Mouse (Mus musculus) megakaryocyte-erythroid progenitor cell, adult 5-6 weeks (primary cell): ENCODE measurements around the gene Tpmt. TPM values are rescaled to one million over a fixed set of nuclear protein-coding genes. Genes with fewer than 3 reads are reported as not detected.
A peak's percentile ranks its signal among the peaks of the same experiment; 100 is the strongest.

Source experiments
- ATAC-seq: replicated peaks from 2 replicates; pipeline ENCODE4 v1.8.0; 2016; ENCODE audit warnings: mild to moderate bottlenecking, inconsistent platforms; ENCODE audit not compliant: severe bottlenecking, poor library complexity, low FRiP score, low TSS enrichment
- total RNA-seq, 2 experiments: library from RNA; stranded (forward) in 1 of 2; stranded (reverse) in 1 of 2; fragments of 200-1000, 215-1000 nt in 1 of 2; fragments of >200 nt in 1 of 2; fragmentation: Nextera tagmentation in 1 of 2; gene quantifications; 2 replicates each; pipeline ENCODE4 v1.2.3; 2014 to 2017

The Tpmt gene
- total RNA-seq (2014; fragmentation: Nextera tagmentation) (13.5 and 21.9 TPM in 2 replicates), total RNA-seq (2017) (2.3 and 4.4 TPM in 2 replicates)

- ATAC-seq, result no peak
Measured at GRCm38 (mm10) chr13:47044617-47044947, at the start of gene Tpmt. Gene Tpmt, minus strand, starts transcription at chr13:47044737.

DNA sequence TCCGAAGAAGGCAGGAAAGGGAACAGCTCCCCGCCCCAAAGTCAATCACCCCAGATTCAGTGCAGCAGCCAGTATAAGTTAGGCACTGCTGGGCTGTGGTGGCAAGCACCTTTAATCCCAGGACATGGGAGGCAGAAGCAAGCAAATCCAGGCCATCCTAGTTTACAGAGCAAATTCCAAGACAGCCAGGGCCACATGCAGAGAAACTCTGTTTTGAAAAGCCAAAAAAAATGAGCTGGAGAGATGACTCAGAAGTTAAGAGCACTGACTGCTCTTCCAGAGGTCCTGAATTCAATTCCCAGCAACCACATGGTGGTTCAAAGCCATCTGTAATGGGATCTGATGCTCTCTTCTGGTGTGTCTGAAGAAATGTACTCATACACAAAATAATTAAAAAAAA is 49.3 kb upstream of the Tpmt start:
- ATAC-seq, result no peak

- no peak for ATAC-seq
Measured at GRCm38 (mm10) chr13:47089271-47089670, 44.7 kb upstream of the Tpmt start.

DNA sequence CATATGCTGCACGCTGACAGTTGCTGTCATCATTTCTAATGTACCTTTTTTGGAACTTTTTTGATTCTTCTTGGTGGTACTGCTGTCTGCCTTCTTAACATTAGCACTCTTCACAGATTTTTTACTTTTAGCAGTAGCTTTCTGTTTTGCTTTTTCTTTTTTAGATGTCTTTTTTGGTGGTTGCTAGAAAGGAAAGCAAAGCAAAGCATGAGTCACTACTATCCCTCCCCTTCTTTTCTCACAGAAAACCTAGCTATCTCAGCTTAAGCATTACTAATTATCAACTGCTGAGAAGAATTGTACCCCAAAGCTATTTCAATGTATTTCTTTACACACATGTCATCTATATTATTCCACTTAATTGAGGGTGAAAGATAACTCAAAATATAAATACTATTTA is 43.9 kb upstream of the Tpmt start:
- ATAC-seq, result no peak

DNA sequence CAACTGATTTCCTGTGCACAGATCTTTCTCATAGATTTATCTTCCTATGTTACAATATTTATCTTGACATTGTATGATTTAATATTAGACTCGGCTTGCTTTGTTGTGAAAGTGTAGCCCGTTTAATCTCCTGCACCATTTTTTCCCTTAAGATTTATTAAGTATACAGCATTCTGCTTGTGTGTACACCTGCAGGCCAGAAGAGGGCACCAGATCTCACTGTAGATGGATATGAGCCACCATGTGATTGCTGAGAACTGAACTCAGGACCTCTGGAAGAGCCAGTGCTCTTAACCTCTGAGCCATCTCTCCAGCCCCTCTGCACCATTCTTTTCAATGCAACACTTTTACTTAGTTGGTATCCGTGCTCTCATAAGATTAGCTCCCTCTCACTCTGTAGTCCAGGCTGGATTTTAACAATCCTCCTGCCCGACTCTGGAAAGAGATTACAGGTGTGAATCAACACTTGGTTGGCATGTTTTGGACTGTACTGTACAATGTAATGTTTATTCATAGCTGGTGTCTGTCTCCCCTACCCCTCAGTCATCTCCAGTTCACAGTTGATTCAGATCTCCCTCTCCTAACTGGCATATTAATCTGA is 36.5 kb upstream of the Tpmt start:
- no peak for ATAC-seq

GRCm38 (mm10) chr13:47078799-47079198 is 34.3 kb upstream of the Tpmt start:
- ATAC-seq, result no peak

DNA sequence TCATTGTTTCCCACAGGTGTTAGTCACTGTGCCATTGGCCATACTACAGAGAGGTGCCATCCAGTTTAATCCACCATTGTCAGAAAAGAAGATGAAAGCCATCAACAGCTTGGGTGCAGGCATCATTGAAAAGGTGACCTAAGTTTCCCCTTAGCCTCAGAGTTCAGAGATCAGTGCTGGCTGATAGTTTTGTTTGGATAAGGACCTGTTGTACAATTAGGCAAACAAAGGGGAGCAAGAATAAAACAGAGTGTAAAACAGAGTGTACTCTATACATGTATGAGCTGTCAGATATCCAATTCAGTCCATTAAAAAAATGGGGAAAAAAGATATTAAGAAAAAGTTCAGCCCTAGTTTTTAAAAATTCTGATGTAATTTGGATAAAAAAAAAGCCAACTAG is 32.8 kb upstream of the Tpmt start:
- ATAC-seq, result no peak

- ATAC-seq, result no peak
Measured at GRCm38 (mm10) chr13:47076156-47076555, 31.6 kb upstream of the Tpmt start.

- no peak for ATAC-seq
Measured at GRCm38 (mm10) chr13:47072484-47072883, 27.9 kb upstream of the Tpmt start.

DNA sequence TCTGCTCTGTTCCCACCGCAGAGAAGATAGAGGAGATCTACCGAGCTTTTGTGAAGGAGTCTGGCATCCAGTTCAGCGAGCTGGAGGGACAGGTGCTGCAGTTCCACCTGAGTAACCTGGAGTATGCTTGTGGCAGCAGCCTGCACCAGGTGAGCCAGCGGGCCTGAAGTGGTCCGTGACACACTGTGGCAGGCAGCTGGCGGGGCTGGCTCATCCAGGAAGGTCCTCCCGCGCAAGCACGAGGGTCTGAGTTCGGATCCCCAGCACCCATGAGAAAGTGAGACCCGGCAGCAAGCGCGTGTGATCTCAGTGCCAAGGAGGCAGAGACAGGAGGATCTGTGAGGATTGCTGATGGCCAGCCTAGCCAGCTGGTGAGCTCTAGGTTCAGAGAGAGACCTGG is 27.3 kb upstream of the Tpmt start:
- no peak for ATAC-seq

DNA sequence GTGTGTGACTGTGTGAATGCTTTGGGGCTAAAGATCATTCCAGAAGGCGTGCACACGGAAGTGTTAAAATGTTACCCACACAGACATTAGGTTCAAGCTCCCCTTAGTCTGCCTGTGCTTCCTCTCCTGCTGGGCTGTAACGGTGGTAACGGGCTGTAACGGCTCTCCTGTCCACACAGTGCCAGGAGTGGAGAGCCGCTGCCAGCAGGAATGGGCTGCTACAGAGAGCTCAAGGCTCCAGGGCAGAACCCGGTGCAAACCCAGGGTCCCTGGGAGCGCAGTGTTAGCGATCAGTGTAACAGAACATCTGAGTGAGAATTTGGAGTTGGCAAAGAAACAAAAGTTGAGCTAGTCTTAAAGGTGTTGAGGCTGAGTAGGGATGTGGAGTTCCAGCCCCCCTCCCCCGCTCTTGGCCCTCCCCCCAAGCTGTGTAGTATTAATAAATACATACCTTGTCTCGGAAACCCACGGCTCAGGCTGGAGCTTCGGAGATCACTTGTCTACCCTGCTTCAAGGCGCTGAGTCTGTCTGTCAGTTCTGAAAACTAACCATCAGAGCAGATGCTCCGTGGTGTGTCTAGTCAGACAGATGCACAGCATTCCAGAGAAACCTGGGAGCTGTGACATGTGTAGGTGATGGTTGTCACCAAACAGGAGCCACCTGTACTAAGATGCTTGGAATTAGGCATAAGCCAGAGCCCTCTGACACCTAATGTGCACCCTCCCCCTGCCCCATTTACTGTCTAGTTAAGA is 26.0 kb upstream of the Tpmt start:
- ATAC-seq, result no peak

DNA sequence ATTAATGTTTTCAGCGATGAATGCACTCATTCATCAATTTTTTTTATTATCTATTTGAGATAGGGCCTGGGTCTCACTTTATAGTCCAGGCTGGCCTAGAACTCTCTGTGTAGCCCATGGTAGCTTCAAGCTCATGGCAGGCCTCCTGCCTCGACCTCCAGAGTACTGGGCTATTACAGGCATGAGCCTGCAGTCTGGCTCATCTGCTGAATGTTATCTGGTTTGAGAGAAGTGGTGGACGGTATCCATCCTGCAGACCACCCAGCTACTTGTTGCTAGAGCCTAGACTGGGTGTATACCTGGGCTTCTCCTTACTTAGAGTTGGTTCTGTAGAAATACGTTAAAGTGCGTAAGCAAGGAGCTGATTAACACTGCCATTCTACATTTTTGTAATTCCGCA is 22.5 kb upstream of the Tpmt start:
- no peak for ATAC-seq

DNA sequence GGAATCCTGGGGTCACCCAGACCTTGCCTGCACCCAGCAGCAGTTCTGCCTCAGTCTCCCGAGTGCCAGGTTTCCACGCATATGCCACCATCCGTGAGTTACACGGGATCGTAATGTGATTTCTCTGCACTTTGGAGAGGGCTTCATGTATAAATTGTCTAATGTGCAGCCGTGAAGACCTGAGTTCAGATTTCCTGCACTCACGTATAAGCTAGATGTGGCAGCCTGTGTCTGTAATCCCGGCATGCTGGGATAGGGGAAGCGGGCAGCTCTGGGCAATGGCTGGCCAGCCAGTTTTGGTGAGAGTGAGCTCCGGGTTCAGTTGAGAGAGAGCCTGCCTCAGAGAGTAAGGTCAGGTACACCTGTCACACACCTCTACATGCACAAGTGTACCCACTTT is 22.0 kb upstream of the Tpmt start:
- ATAC-seq, result no peak

DNA sequence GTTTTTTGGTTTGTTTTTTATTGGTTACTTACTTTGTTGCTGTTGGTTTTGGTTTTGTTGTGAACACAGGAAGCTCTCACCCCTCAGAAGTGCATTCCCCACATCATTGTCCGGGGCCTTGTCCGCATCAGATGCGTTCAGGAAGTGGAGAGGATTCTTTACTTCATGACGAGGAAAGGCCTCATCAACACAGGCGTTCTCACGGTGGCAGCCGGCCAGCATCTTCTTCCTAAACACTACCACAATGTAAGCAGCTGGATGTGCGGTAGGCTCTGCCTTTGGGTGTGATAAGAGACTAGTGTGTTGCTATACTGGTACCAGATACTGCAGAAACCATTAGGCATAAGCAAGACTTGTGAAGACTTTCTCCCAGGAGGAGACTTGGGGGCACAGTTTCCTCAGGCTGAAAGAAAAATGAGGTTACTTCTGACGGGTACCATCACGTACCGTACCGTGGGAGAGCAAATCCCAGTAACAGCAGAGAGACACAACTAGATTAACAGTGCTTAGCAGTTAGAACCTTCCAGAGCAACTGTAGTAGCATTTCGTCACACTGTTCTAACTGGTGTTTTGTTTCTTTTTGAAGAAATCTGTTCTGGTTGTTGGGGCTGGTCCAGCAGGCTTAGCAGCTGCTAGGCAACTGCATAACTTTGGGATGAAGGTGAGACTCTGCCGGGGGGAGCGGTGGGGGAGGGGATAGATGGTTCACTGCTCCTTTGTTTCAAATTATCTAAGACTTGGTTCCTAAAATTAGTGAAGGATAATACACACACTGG is 19.6 kb upstream of the Tpmt start:
- ATAC-seq, result peak; percentile 63; the same call in 1 of the 2 replicates

DNA sequence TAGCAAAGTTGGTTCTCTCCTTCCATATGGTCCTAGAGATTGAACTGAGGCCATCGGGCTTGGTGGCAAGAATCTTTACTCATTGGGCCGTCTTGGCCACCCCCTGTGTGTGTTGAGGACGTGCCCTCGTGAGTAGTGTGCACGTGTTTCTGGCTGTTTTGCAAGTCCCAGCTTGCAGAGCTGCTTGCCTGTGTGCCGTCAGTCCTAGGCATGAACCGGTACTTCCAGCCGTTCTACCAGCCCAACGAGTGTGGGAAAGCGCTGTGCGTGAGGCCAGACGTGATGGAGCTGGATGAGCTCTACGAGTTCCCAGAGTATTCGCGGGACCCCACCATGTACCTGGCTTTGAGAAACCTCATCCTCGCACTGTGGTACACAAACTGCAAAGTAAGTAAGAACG is 18.2 kb upstream of the Tpmt start:
- ATAC-seq, result no peak

DNA sequence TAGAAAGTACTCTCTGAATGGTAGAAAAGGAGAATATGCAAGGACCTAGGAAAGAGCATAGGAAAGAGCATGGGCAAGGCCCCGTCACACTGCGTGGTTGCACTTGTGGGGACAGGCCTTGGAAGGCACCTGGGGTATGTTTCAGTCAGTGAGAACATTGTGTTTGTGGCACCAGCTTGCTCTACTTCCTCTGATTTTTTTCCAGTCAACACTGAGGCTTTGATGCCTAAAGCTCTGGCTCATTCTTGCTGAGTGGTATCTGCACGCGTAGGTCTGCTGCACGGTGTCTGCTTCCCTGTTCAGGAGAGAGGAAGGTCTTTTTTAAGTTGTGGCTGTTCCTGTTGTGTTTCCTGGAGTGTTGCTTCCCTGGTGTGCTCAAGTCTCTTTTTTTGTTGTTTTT is 12.2 kb upstream of the Tpmt start:
- no peak for ATAC-seq

DNA sequence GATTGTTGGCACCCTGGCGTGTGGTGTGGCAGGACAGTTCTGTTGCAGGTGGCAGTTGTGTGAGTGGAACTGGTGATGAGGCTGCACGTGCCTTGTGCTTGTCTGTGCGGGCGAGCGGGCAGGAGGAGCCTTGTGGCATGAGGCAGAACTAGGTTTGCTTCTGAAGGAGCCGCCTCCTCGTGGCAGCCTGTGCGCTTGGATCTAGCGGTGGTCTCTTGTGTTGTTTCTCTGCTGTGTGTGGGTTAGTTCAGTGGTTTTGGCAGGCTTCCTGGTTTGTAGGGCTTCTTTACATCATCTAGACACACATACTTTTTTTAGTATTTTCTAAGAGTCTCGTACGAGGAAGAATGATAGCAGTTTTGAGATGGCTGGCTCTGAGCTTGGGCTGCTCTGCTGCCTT is 11.6 kb upstream of the Tpmt start:
- ATAC-seq, result peak; percentile 20; the same call in 1 of the 2 replicates

DNA sequence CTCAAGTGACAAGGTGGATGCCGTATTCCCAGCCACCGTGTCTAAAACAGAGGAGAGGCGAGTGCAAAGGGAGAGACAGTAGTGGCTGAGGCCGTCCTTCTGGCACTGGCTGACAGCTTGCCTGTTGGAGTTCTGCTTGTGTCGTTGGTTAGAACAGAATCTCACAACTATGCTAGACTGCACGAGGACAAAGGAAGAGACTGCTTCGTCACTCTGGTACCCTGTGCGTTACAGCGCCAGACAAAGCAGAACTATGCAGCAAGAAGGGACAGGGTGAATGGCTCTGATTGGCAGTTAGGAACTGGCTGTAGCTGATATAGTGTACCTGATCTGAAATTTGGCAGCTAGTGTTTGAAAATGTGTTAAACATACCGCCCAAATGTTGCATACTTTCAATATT is 9.4 kb upstream of the Tpmt start:
- ATAC-seq, result no peak

DNA sequence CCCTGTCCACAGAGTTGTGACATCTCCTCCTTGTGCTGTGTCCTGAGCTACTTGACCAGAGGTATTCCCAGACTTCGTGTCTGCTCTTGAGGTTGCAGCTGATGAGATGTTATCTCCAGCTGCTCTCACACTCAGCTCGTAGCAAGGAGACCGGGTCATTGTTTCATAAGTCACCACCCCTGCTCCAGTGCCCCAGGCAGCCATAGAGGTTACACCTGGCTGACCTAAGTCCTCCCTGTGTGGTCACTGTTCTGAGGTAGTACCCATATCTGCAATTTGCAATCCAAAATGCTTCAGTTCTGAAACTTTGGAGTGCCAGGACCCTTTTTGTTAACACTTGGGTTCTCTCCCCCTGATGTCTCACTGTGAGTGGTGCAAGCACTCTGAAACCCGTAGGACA is 5.5 kb upstream of the Tpmt start:
- ATAC-seq, result no peak

- ATAC-seq, result no peak
Measured at GRCm38 (mm10) chr13:47047996-47048395, 3.5 kb upstream of the Tpmt start.
